Mouse (Mus musculus) bone marrow macrophage, adult 2 months (primary cell): ENCODE results near the gene Mrps15.

Experiments
- CTCF ChIP-seq: IDR thresholded peaks from 2 replicates; pipeline ENCODE4 v1.5.1; 2012; ENCODE audit warnings: low read depth, mild to moderate bottlenecking, low read length, moderate library complexity
- POLR2A ChIP-seq: IDR thresholded peaks from 2 replicates; pipeline ENCODE4 v1.6.1; 2012; ENCODE audit warnings: mild to moderate bottlenecking, low read depth, low read length, borderline replicate concordance

GRCm38 (mm10) chr4:126102061-126102841, 55.5 kb downstream of the Mrps15 start:
- TF ChIP-seq CTCF (no peak), POLR2A (no peak)
